Mouse (Mus musculus): ENCODE results near the gene Nadk.

DNA sequence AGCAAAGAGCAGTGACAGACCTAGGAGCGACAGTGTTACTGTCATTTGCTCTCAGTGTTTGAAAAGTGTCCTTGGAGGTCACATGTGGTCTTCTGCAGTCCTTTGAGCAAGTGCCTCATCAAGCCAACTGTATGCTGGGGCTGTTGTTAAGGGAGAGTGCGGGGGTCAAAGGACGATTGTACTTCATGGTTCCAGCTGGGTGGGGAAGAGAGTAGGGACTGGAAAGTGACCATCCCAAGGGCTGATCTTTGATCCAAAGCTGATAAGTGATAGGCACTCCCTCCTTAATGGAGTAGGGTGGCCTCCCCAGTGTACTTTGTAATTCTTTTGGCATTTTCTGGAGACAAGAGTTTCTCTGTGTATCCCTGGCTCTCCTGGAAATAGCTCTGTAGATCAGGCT is 49.7 kb downstream of the Nadk start:
- TF ChIP-seq POLR2A (IDR thresholded peaks at IDR 0.05; ENCODE audit: low read depth, low read length) (no peak), CTCF (IDR thresholded peaks at IDR 0.05; ENCODE audit: extremely low read depth, insufficient read depth, insufficient read length, insufficient replicate concordance) (no peak)
